Mouse (Mus musculus) limb, embryonic 14.5 days (tissue): ENCODE data around the gene Fancf. TPM values are rescaled to one million over a fixed set of nuclear protein-coding genes. Genes with fewer than 3 reads are reported as not detected.

Source experiments
- ATAC-seq: fragments of 200-750 bp; cut with Nextera tagmentation; 2 replicates; pipeline ENCODE4 v1.8.0; 2017; ENCODE audit warnings: low read depth, moderate number of reproducible peaks, moderate TSS enrichment; ENCODE audit not compliant: low FRiP score
- DNase-seq: peaks from one replicate; pipeline ENCODE4 v3.0.0-alpha.2; 2015; ENCODE audit warnings: low spot score
- H3K27ac ChIP-seq: fragments of 300-500 bp; sonication (generic); replicated peaks from 2 replicates; pipeline ENCODE4 v1.5.1; 2014; ENCODE audit warnings: low read depth, mild to moderate bottlenecking, low read length, moderate library complexity, mixed read lengths
- H3K27me3 ChIP-seq: fragments of 300-500 bp; sonication (generic); 2 replicates; pipeline ENCODE4 v1.6.1; 2014; ENCODE audit warnings: low read length, mixed read lengths; ENCODE audit not compliant: control insufficient read depth, insufficient read depth
- H3K36me3 ChIP-seq: fragments of 300-500 bp; sonication (generic); 2 replicates; pipeline ENCODE4 v1.6.1; 2014; ENCODE audit warnings: mild to moderate bottlenecking, low read length, moderate library complexity, mixed read lengths; ENCODE audit not compliant: control insufficient read depth, insufficient read depth
- H3K4me1 ChIP-seq: fragments of 300-500 bp; sonication (generic); 2 replicates; pipeline ENCODE4 v1.6.1; 2014; ENCODE audit warnings: antibody characterized with exemption, low read length, mixed read lengths; ENCODE audit not compliant: control insufficient read depth, insufficient read depth
- H3K4me2 ChIP-seq: fragments of 300-500 bp; sonication (generic); replicated peaks from 2 replicates; pipeline ENCODE4 v1.6.1; 2014; ENCODE audit warnings: low read depth, mild to moderate bottlenecking, low read length, moderate library complexity; ENCODE audit not compliant: severe bottlenecking
- H3K4me3 ChIP-seq: fragments of 300-500 bp; sonication (generic); replicated peaks from 2 replicates; pipeline ENCODE4 v1.5.1; 2014; ENCODE audit warnings: low read length
- H3K9ac ChIP-seq: fragments of 300-500 bp; sonication (generic); 2 replicates; pipeline ENCODE4 v1.6.1; 2014; ENCODE audit warnings: mild to moderate bottlenecking, low read depth, low read length, moderate library complexity; ENCODE audit not compliant: severe bottlenecking
- H3K9me3 ChIP-seq: fragments of 300-500 bp; sonication (generic); 2 replicates; pipeline ENCODE4 v1.6.1; 2016; ENCODE audit warnings: low read length; ENCODE audit not compliant: control insufficient read depth
- POLR2A ChIP-seq: fragments of 200-500 bp; IDR thresholded peaks from 2 replicates; pipeline ENCODE4 v1.8.0; 2012; ENCODE audit warnings: inconsistent platforms, mild to moderate bottlenecking, moderate library complexity, borderline replicate concordance; ENCODE audit not compliant: insufficient read depth, insufficient read length; ENCODE audit errors: extremely low read depth
- WGBS: fragments of 180-500 bp; shearing (Covaris S2); extraction: QIAGEN DNeasy Blood & Tissue Kit; methylation state at CpG from one replicate; pipeline ENCODE4 v1.1.7; 2014; 5-methylcytosine and 5-hydroxymethylcytosine counted together
- polyA plus RNA-seq, 2 experiments: library from polyadenylated mRNA; depleted of rRNA in 1 of 2; stranded (reverse) in 1 of 2; unstranded in 1 of 2; fragments of >200 nt; fragmentation: Nextera tagmentation in 1 of 2; extraction: Ambion mirVana in 1 of 2; gene quantifications; 2 replicates each; pipeline versions ENCODE4 v1.2.1 to v1.2.3; 2012 to 2014

Fancf gene
- polyA plus RNA-seq, 2 experiments: 16.6 to 19.4 TPM

GRCm38 (mm10) chr7:51892224-51892965, 30.3 kb upstream of the Fancf start:
- WGBS: 84% methylated on average over 1 of the region's 1 CpGs
- no peak overlapping the region for H3K27ac ChIP-seq
- DNase-seq: no peak

GRCm38 (mm10) chr7:51889601-51890000, 27.5 kb upstream of the Fancf start:
- Histone ChIP-seq H3K36me3 (peaks cover 24% of the 10 kb centered on the region), H3K27ac (no peak overlapping the region), H3K27me3 (no peaks in the 10 kb centered on the region), H3K4me2 (no peak overlapping the region), H3K9ac (no peak overlapping the region), H3K4me3 (no peak overlapping the region), H3K9me3 (no peaks in the 10 kb centered on the region), H3K4me1 (peaks cover 28% of the 10 kb centered on the region; the same call in 1 of the 2 replicates)
- DNase-seq: no peak
- no peak for TF ChIP-seq POLR2A
- ATAC-seq: no peak
- WGBS: 88% methylated on average over 7 of the region's 7 CpGs

More at GRCm38 (mm10) chr7:51892224-51892965, 30.3 kb upstream of the Fancf start:
- Histone ChIP-seq H3K4me2 (no peak overlapping the region), H3K4me3 (no peak overlapping the region), H3K4me1 (peaks cover 29% of the 10 kb centered on the region), H3K9ac (no peak overlapping the region), H3K27me3 (no peaks in the 10 kb centered on the region), H3K9me3 (no peaks in the 10 kb centered on the region), H3K36me3 (peaks cover 30% of the 10 kb centered on the region)
- ATAC-seq: no peak
- no peak for TF ChIP-seq POLR2A

- Histone ChIP-seq H3K36me3 (peaks cover 24% of the 10 kb centered on the region), H3K4me2 (no peak overlapping the region), H3K4me3 (no peak overlapping the region), H3K27ac (peak overlapping the region; percentile 61), H3K27me3 (no peaks in the 10 kb centered on the region), H3K4me1 (peaks cover 24% of the 10 kb centered on the region; the same call in 1 of the 2 replicates), H3K9ac (no peak overlapping the region; the same call in 1 of the 2 replicates), H3K9me3 (no peaks in the 10 kb centered on the region)
- DNase-seq (no peak), ATAC-seq (no peak)
- TF ChIP-seq POLR2A: no peak
- WGBS: 45% methylated on average over 11 of the region's 11 CpGs
These were observed 25.9 kb upstream of the Fancf start for GRCm38 (mm10) chr7:51887678-51888567.

GRCm38 (mm10) chr7:51885345-51885744, 23.3 kb upstream of the Fancf start:
- Histone ChIP-seq H3K4me1 (peaks cover 23% of the 10 kb centered on the region; the same call in 1 of the 2 replicates), H3K27me3 (no peaks in the 10 kb centered on the region), H3K27ac (no peak overlapping the region), H3K9me3 (no peaks in the 10 kb centered on the region), H3K4me2 (no peak overlapping the region; the same call in 1 of the 2 replicates), H3K36me3 (peaks cover 15% of the 10 kb centered on the region), H3K4me3 (no peak overlapping the region), H3K9ac (no peak overlapping the region)
- 64% methylated on average over 3 of the region's 3 CpGs for WGBS
- ATAC-seq (no peak), DNase-seq (no peak)
- no peak for TF ChIP-seq POLR2A

- 40% methylated on average over 4 of the region's 4 CpGs for WGBS
- Histone ChIP-seq H3K36me3 (no peaks in the 10 kb centered on the region), H3K4me3 (peak overlapping the region; percentile 52), H3K27me3 (no peaks in the 10 kb centered on the region), H3K9me3 (no peaks in the 10 kb centered on the region), H3K27ac (peak overlapping the region; percentile 97), H3K4me2 (peak overlapping the region; percentile 66), H3K4me1 (peaks cover 15% of the 10 kb centered on the region; the same call in 1 of the 2 replicates), H3K9ac (peak overlapping the region; percentile 71)
- ATAC-seq (no peak), DNase-seq (no peak)
- no peak for TF ChIP-seq POLR2A
These were observed 18.1 kb upstream of the Fancf start for GRCm38 (mm10) chr7:51880121-51880520.
